Mouse (Mus musculus) midbrain, embryonic 11.5 days (tissue): Measurements from ENCODE around the gene Nox1. TPM values are rescaled to one million over a fixed set of nuclear protein-coding genes. Genes with fewer than 3 reads are reported as not detected.

ENCODE experiments used
- ATAC-seq: fragments of 200-750 bp; cut with Nextera tagmentation; 2 replicates; pipeline ENCODE4 v1.8.0; 2017; ENCODE audit warnings: moderate TSS enrichment, moderate library complexity; ENCODE audit not compliant: low FRiP score
- DNase-seq: peaks from one replicate; pipeline ENCODE4 v3.0.0; 2015; ENCODE audit warnings: low spot score; ENCODE audit errors: missing footprints
- H3K27ac ChIP-seq: fragments of 300-500 bp; sonication (generic); 2 replicates; pipeline ENCODE4 v1.5.1; 2014; ENCODE audit warnings: low read depth, low read length
- H3K27me3 ChIP-seq: fragments of 300-500 bp; sonication (generic); 2 replicates; pipeline ENCODE4 v1.6.1; 2014; ENCODE audit warnings: mild to moderate bottlenecking, low read length, moderate library complexity, mixed read lengths; ENCODE audit not compliant: control insufficient read depth, insufficient read depth
- H3K36me3 ChIP-seq: fragments of 300-500 bp; sonication (generic); 2 replicates; pipeline ENCODE4 v1.6.1; 2014; ENCODE audit warnings: mild to moderate bottlenecking, low read length, moderate library complexity, mixed read lengths; ENCODE audit not compliant: control insufficient read depth, insufficient read depth
- H3K4me1 ChIP-seq: fragments of 300-500 bp; sonication (generic); 2 replicates; pipeline ENCODE4 v1.6.1; 2014; ENCODE audit warnings: low read length; ENCODE audit not compliant: control insufficient read depth, insufficient read depth
- H3K4me2 ChIP-seq: fragments of 300-500 bp; sonication (generic); 2 replicates; pipeline ENCODE4 v1.6.1; 2014; ENCODE audit warnings: mild to moderate bottlenecking, moderate library complexity
- H3K4me3 ChIP-seq: fragments of 300-500 bp; sonication (generic); 2 replicates; pipeline ENCODE4 v1.5.1; 2014; ENCODE audit warnings: low read depth, low read length
- H3K9ac ChIP-seq: fragments of 300-500 bp; sonication (generic); 2 replicates; pipeline ENCODE4 v1.6.1; 2014; ENCODE audit warnings: low read length
- H3K9me3 ChIP-seq: fragments of 300-500 bp; sonication (generic); 2 replicates; pipeline ENCODE4 v1.6.1; 2016; ENCODE audit warnings: low read length; ENCODE audit not compliant: control insufficient read depth
- WGBS: fragments of 180-500 bp; shearing (Covaris S2); extraction: QIAGEN DNeasy Blood & Tissue Kit; methylation state at CpG from one replicate; pipeline ENCODE4 v1.1.7; 2014; 5-methylcytosine and 5-hydroxymethylcytosine counted together
- polyA plus RNA-seq: library from polyadenylated mRNA; unstranded; fragments of >200 nt; fragmentation: Nextera tagmentation; extraction: Ambion mirVana; gene quantifications from 2 replicates; pipeline ENCODE4 v1.2.1, GENCODE M21; 2014

Nox1 gene
- polyA plus RNA-seq, 1 experiment from 2014 or later, result not detected

DNA sequence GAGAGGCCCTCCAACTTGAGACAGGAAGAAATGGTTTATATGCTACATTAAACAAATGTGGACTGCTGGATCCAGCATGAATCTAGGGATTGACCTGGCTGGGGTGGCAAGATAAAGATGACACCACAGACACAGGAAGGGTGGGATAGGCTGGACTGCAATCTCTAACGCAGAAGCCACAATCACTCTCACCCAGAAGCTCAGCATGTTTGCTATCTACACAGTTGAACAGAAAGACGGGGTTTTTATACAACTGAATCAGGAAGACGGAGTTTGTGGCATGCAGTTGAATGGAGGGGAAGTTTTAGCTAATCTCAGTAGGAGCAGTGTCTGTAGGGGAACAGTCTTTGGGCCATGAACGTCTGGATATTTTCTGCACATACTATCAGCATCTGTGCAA lies 79.8 kb downstream of the Nox1 start:
- no peak for ATAC-seq
- H3K27me3 ChIP-seq, result no peaks in the 10 kb centered on the region
- DNase-seq, result no peak
- 87% methylated on average over 4 of the region's 4 CpGs for WGBS
- no peak overlapping the region for H3K4me2 ChIP-seq
- no peak overlapping the region for H3K27ac ChIP-seq
- H3K9me3 ChIP-seq, result no peaks in the 10 kb centered on the region
- no peaks in the 10 kb centered on the region for H3K36me3 ChIP-seq
- H3K4me1 ChIP-seq, result no peaks in the 10 kb centered on the region
- H3K9ac ChIP-seq, result no peak overlapping the region
- H3K4me3 ChIP-seq, result no peak overlapping the region

DNA sequence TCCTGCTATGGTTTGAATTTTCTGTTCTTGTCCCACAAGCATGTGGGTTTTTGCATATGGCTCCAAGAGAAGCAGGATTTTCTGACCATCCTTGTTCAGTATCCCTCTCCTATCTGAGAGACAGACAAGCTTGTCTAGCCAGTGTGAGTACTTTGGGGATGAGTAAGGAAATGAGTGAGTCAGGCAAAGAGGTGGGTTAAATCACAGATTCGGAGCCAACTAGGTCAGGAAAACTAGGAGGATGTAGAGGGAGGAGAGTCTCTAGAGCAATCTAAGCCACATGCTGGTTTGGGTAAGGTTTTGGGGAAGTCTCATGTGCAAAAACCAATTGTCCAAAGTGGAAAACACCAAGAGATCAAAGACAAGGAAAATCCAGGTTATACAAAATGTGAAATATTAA lies 80.2 kb downstream of the Nox1 start:
- Histone ChIP-seq H3K4me1 (no peaks in the 10 kb centered on the region), H3K36me3 (no peaks in the 10 kb centered on the region), H3K9ac (no peak overlapping the region), H3K9me3 (no peaks in the 10 kb centered on the region), H3K27ac (no peak overlapping the region), H3K4me3 (no peak overlapping the region), H3K27me3 (no peaks in the 10 kb centered on the region), H3K4me2 (no peak overlapping the region)
- no peak for ATAC-seq
- no peak for DNase-seq
- 96% methylated on average over 1 of the region's 1 CpGs for WGBS

- Histone ChIP-seq H3K4me1 (no peaks in the 10 kb centered on the region), H3K4me3 (no peak overlapping the region), H3K9ac (no peak overlapping the region), H3K27me3 (no peaks in the 10 kb centered on the region), H3K36me3 (no peaks in the 10 kb centered on the region), H3K4me2 (no peak overlapping the region), H3K9me3 (no peaks in the 10 kb centered on the region), H3K27ac (no peak overlapping the region)
- DNase-seq (no peak), ATAC-seq (no peak)
- WGBS, result 85% methylated on average over 6 of the region's 6 CpGs
Observed at GRCm38 (mm10) chrX:134140024-134140423, 81.7 kb downstream of the Nox1 start.

GRCm38 (mm10) chrX:134133821-134134220 lies 87.9 kb downstream of the Nox1 start:
- no peaks in the 10 kb centered on the region for H3K9me3 ChIP-seq
- H3K9ac ChIP-seq, result no peak overlapping the region
- no peaks in the 10 kb centered on the region for H3K36me3 ChIP-seq
- no peak overlapping the region for H3K27ac ChIP-seq
- no peaks in the 10 kb centered on the region for H3K4me1 ChIP-seq
- H3K27me3 ChIP-seq, result no peaks in the 10 kb centered on the region
- H3K4me3 ChIP-seq, result no peak overlapping the region
- no peak overlapping the region for H3K4me2 ChIP-seq
- DNase-seq, result no peak
- ATAC-seq, result no peak
- WGBS, result 52% methylated on average over 3 of the region's 3 CpGs

DNA sequence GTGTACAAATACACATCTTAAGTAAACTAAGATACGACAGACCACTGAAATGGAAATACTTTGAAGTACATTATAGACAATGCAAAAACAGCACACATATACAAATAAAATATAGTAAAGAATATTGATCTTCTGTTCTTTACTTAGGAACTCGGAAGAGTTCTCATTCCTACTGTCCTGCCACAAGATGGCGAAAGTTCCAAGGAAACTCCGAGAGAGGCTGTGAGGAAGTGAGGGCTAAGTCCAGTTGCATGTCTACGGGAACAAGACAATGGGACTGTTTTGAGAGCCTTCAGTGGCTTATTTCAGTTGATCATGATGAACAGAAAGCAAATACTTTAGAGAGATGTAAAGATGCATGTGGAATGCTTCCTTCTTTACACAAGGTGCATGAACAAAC lies 89.5 kb downstream of the Nox1 start:
- 27% methylated on average over 5 of the region's 5 CpGs for WGBS
- no peak overlapping the region for H3K4me2 ChIP-seq
- no peaks in the 10 kb centered on the region for H3K36me3 ChIP-seq
- H3K9ac ChIP-seq, result no peak overlapping the region
- H3K27ac ChIP-seq, result no peak overlapping the region
- H3K9me3 ChIP-seq, result no peaks in the 10 kb centered on the region
- no peaks in the 10 kb centered on the region for H3K27me3 ChIP-seq
- DNase-seq (no peak), ATAC-seq (no peak)
- H3K4me3 ChIP-seq, result no peak overlapping the region
- no peaks in the 10 kb centered on the region for H3K4me1 ChIP-seq

- H3K9ac ChIP-seq, result no peak overlapping the region
- no peak overlapping the region for H3K27ac ChIP-seq
- ATAC-seq (no peak), DNase-seq (no peak)
- H3K4me2 ChIP-seq, result no peak overlapping the region
- H3K4me3 ChIP-seq, result no peak overlapping the region
- H3K36me3 ChIP-seq, result no peaks in the 10 kb centered on the region
- no peaks in the 10 kb centered on the region for H3K4me1 ChIP-seq
- no peaks in the 10 kb centered on the region; the same call in 1 of the 2 replicates for H3K27me3 ChIP-seq
- WGBS, result 79% methylated on average over 3 of the region's 3 CpGs
- no peaks in the 10 kb centered on the region for H3K9me3 ChIP-seq
Observed at GRCm38 (mm10) chrX:134128549-134128948, 93.2 kb downstream of the Nox1 start.

- 80% methylated on average over 3 of the region's 3 CpGs for WGBS
- Histone ChIP-seq H3K4me3 (no peak overlapping the region), H3K36me3 (no peaks in the 10 kb centered on the region), H3K4me1 (no peaks in the 10 kb centered on the region), H3K4me2 (no peak overlapping the region), H3K27ac (no peak overlapping the region), H3K27me3 (no peaks in the 10 kb centered on the region), H3K9me3 (no peaks in the 10 kb centered on the region), H3K9ac (no peak overlapping the region)
- no peak for ATAC-seq
- no peak for DNase-seq
Observed at GRCm38 (mm10) chrX:134116417-134116816, 105.3 kb downstream of the Nox1 start.

- Histone ChIP-seq H3K9ac (no peak overlapping the region), H3K27ac (no peak overlapping the region), H3K36me3 (no peaks in the 10 kb centered on the region), H3K4me2 (no peak overlapping the region), H3K4me3 (no peak overlapping the region), H3K4me1 (no peaks in the 10 kb centered on the region), H3K9me3 (no peaks in the 10 kb centered on the region), H3K27me3 (no peaks in the 10 kb centered on the region)
- no peak for ATAC-seq
- 77% methylated on average over 3 of the region's 3 CpGs for WGBS
- DNase-seq, result no peak
Observed at GRCm38 (mm10) chrX:134111767-134112166, 110.0 kb downstream of the Nox1 start.

DNA sequence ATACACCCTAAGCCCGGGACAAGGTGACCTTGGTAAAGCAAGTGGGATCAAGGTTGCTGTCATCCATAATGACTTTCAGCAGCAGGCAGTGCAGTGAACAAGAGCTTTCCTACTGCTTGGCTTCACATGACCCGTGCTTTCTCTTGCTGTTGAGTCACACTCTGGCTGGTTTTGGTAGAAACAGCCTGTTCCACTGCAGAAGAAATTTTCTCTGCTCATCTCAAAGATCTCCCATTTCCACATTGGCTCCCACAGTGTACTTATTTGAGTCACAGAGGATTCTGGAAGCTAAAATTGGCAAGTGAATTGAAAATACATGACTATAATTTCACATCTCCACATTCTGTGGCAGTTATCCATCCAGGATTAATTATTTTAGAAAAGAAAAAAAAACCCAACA lies 119.1 kb downstream of the Nox1 start:
- DNase-seq (no peak), ATAC-seq (no peak)
- Histone ChIP-seq H3K36me3 (no peaks in the 10 kb centered on the region), H3K27ac (no peak overlapping the region), H3K9me3 (no peaks in the 10 kb centered on the region), H3K9ac (no peak overlapping the region), H3K4me3 (no peak overlapping the region), H3K27me3 (no peaks in the 10 kb centered on the region), H3K4me2 (no peak overlapping the region), H3K4me1 (no peaks in the 10 kb centered on the region)
- 75% methylated on average over 2 of the region's 2 CpGs for WGBS

DNA sequence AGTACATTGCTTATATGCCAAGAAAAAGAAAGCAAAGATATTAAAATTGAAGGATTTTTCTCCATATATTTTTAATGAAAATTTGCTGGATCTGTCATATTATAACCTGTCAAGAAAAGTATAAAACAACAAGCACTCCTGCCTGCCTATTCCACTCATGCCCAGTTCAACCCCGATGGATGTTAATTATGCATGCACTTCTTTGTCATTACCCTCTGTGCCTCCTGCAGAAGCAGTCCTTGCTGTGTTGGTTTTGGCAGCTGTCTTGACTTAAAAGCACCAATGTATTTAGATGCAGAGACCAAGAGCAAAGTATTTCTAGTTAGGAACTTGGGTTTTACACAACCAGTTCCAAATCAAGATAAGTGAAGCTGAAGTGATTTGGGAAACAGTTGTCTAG lies 136.3 kb downstream of the Nox1 start:
- WGBS, result 70% methylated on average over 1 of the region's 1 CpGs
- no peaks in the 10 kb centered on the region for H3K4me1 ChIP-seq
- no peak overlapping the region for H3K4me2 ChIP-seq
- no peaks in the 10 kb centered on the region for H3K27me3 ChIP-seq
- H3K36me3 ChIP-seq, result no peaks in the 10 kb centered on the region
- no peak overlapping the region for H3K4me3 ChIP-seq
- no peak overlapping the region for H3K27ac ChIP-seq
- no peak for ATAC-seq
- DNase-seq, result no peak
- no peak overlapping the region for H3K9ac ChIP-seq
- H3K9me3 ChIP-seq, result no peaks in the 10 kb centered on the region
